Mouse (Mus musculus) liver, embryonic 14.5 days (tissue): ENCODE results near the gene Mrps23. TPM values are rescaled to one million over a fixed set of nuclear protein-coding genes. Genes with fewer than 3 reads are reported as not detected.

Source experiments
- ATAC-seq: fragments of 200-750 bp; cut with Nextera tagmentation; 2 replicates; pipeline ENCODE4 v1.8.0; 2017; ENCODE audit warnings: moderate number of reproducible peaks, mild to moderate bottlenecking, moderate library complexity; ENCODE audit not compliant: insufficient read depth
- DNase-seq, 3 experiments: peaks; one replicate each; pipeline ENCODE4 v3.0.0-alpha.2; 2012 to 2013; ENCODE audit warnings: low read depth in 3 of 3, low spot score in 3 of 3
- H3K27ac ChIP-seq: fragments of 300-500 bp; sonication (generic); 2 replicates; pipeline ENCODE4 v1.5.1; 2014; ENCODE audit warnings: moderate library complexity, mild to moderate bottlenecking, control low read depth, inconsistent platforms
- H3K27me3 ChIP-seq: fragments of 300-500 bp; sonication (generic); 2 replicates; pipeline ENCODE4 v1.6.1; 2014; ENCODE audit warnings: mild to moderate bottlenecking, low read length, moderate library complexity; ENCODE audit not compliant: control insufficient read depth, insufficient read depth
- H3K36me3 ChIP-seq: fragments of 300-500 bp; sonication (generic); replicated peaks from 2 replicates; pipeline ENCODE4 v1.6.1; 2014; ENCODE audit warnings: low read depth; ENCODE audit not compliant: control insufficient read depth, insufficient read depth
- H3K4me1 ChIP-seq, 2 experiments: fragments of 200-500 bp in 1 of 2; fragments of 300-500 bp in 1 of 2; sonication (generic) in 1 of 2; replicated peaks; 2 replicates each; pipeline ENCODE4 v1.6.1; 2012 to 2014; ENCODE audit warnings: antibody characterized with exemption in 1 of 2, inconsistent platforms in 1 of 2, low read length in 1 of 2; ENCODE audit not compliant: control insufficient read depth in 2 of 2, insufficient read depth in 2 of 2
- H3K4me2 ChIP-seq: fragments of 300-500 bp; sonication (generic); 2 replicates; pipeline ENCODE4 v1.6.1; 2014; ENCODE audit warnings: low read depth, mild to moderate bottlenecking, control low read depth, moderate library complexity
- H3K4me3 ChIP-seq, 2 experiments: fragments of 200-500 bp in 1 of 2; fragments of 300-500 bp in 1 of 2; sonication (generic) in 1 of 2; 2 replicates each; pipeline ENCODE4 v1.5.1; 2012 to 2014; ENCODE audit warnings: low read depth in 2 of 2, low read length in 2 of 2, mild to moderate bottlenecking in 2 of 2, control low read depth in 1 of 2, inconsistent platforms in 1 of 2, moderate library complexity in 1 of 2; ENCODE audit not compliant: insufficient read depth in 1 of 2
- H3K9ac ChIP-seq: fragments of 300-500 bp; sonication (generic); replicated peaks from 2 replicates; pipeline ENCODE4 v1.6.1; 2014; ENCODE audit warnings: mild to moderate bottlenecking, control low read depth, moderate library complexity
- H3K9me3 ChIP-seq: fragments of 300-500 bp; sonication (generic); 2 replicates; pipeline ENCODE4 v1.6.1; 2016; ENCODE audit warnings: low read length, mixed read lengths; ENCODE audit not compliant: control insufficient read depth
- CTCF ChIP-seq: IDR thresholded peaks from 2 replicates; pipeline ENCODE4 v1.5.1; 2016; ENCODE audit warnings: antibody characterized with exemption, low read depth, control low read depth
- EP300 ChIP-seq: IDR thresholded peaks from 2 replicates; pipeline ENCODE4 v1.6.1; 2016; ENCODE audit warnings: antibody characterized with exemption, low read depth
- WGBS: fragments of 180-500 bp; shearing (Covaris S2); extraction: QIAGEN DNeasy Blood & Tissue Kit; methylation state at CpG from one replicate; pipeline ENCODE4 v1.1.7; 2014; ENCODE audit not compliant: insufficient replicate concordance; 5-methylcytosine and 5-hydroxymethylcytosine counted together
- polyA plus RNA-seq, 2 experiments: library from polyadenylated mRNA; depleted of rRNA in 1 of 2; stranded (reverse) in 1 of 2; unstranded in 1 of 2; fragments of >200 nt; fragmentation: Nextera tagmentation in 1 of 2; extraction: Ambion mirVana in 1 of 2; gene quantifications; 2 replicates each; pipeline versions ENCODE4 v1.2.1 to v1.2.3; 2012 to 2014

The Mrps23 gene
- polyA plus RNA-seq, 2 experiments, result 30.2 to 33.7 TPM

GRCm38 (mm10) chr11:88173386-88174025 is 30.7 kb upstream of the Mrps23 start:
- no peak for DNase-seq
- H3K9ac ChIP-seq, result no peak overlapping the region
- no peaks in the 10 kb centered on the region for H3K9me3 ChIP-seq
- no peak for ATAC-seq
- no peaks in the 10 kb centered on the region for H3K36me3 ChIP-seq
- no peak for TF ChIP-seq EP300
- no peak for TF ChIP-seq CTCF
- H3K27ac ChIP-seq, result no peak overlapping the region
- H3K4me3 ChIP-seq, result no peak overlapping the region
- H3K27me3 ChIP-seq, result no peaks in the 10 kb centered on the region; the same call in none of the 2 replicates
- no peak overlapping the region for H3K4me2 ChIP-seq
- peaks cover 0 to 5% of the 10 kb centered on the region in 2 experiments; a peak in 1 of 4 replicates for H3K4me1 ChIP-seq
- 15% methylated on average over 9 of the region's 9 CpGs for WGBS

- TF ChIP-seq CTCF (no peak), EP300 (no peak)
- Histone ChIP-seq H3K4me2 (no peak overlapping the region), H3K4me3 (no peak overlapping the region), H3K27ac (no peak overlapping the region), H3K9ac (no peak overlapping the region), H3K9me3 (no peaks in the 10 kb centered on the region), H3K27me3 (no peaks in the 10 kb centered on the region), H3K4me1 (no peaks in the 10 kb centered on the region; a peak in 1 of 4 replicates), H3K36me3 (no peaks in the 10 kb centered on the region)
- 37% methylated on average over 6 of the region's 6 CpGs for WGBS
- no peak for DNase-seq
- no peak for ATAC-seq
These were observed 23.7 kb upstream of the Mrps23 start for GRCm38 (mm10) chr11:88180467-88180958.

- H3K27ac ChIP-seq, result no peak overlapping the region
These were observed 23.1 kb upstream of the Mrps23 start for GRCm38 (mm10) chr11:88180959-88181619.

GRCm38 (mm10) chr11:88184632-88185180 is 19.5 kb upstream of the Mrps23 start:
- Histone ChIP-seq H3K4me2 (no peak overlapping the region), H3K4me1 (no peaks in the 10 kb centered on the region; a peak in 1 of 4 replicates), H3K27me3 (peaks cover 2% of the 10 kb centered on the region; the same call in 1 of the 2 replicates), H3K4me3 (no peak overlapping the region), H3K9me3 (no peaks in the 10 kb centered on the region), H3K27ac (no peak overlapping the region), H3K9ac (no peak overlapping the region), H3K36me3 (no peaks in the 10 kb centered on the region)
- 43% methylated on average over 17 of the region's 17 CpGs for WGBS
- no peak for ATAC-seq
- no peak for DNase-seq
- TF ChIP-seq CTCF, result no peak

More at GRCm38 (mm10) chr11:88180959-88181619, 23.1 kb upstream of the Mrps23 start:
- TF ChIP-seq EP300, result no peak
- TF ChIP-seq CTCF, result no peak
- H3K9me3 ChIP-seq, result no peaks in the 10 kb centered on the region
- DNase-seq, result no peak
- H3K9ac ChIP-seq, result no peak overlapping the region
- H3K27me3 ChIP-seq, result no peaks in the 10 kb centered on the region; the same call in 1 of the 2 replicates
- H3K4me1 ChIP-seq, result no peaks in the 10 kb centered on the region; a peak in 1 of 4 replicates
- WGBS, result 11% methylated on average over 16 of the region's 16 CpGs
- H3K4me2 ChIP-seq, result no peak overlapping the region
- no peaks in the 10 kb centered on the region for H3K36me3 ChIP-seq
- ATAC-seq, result peak; percentile 35; the same call in 1 of the 2 replicates
- no peak overlapping the region for H3K4me3 ChIP-seq
